Mouse (Mus musculus): ENCODE data around the gene Srpr. TPM values are rescaled to one million over a fixed set of nuclear protein-coding genes. Genes with fewer than 3 reads are reported as not detected.
A peak's percentile ranks its signal among the peaks of the same experiment; 100 is the strongest.

The Srpr gene
- polyA plus RNA-seq, 1 experiment: 96.9 TPM

DNA sequence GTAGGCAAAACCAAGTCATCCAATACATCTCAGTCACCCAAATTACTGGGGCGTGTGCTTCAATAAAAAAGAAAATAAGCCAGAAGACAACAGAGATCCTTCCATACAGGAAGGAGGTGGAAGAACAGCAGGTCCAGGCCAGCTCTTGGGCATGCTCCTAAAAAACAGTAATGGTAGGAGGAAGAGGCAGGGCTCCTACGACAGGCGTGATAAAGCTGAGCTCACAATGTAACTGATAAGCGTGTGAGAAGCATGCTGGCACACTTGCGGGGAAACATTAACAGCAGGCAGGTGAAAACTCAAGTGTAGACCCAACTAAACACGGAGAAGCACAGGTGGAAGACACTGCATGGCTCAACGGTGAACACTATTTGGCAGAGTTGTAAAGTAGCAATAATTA lies 57.4 kb downstream of the Srpr start:
- Histone ChIP-seq H3K9me3 (replicated peaks; ENCODE audit: control insufficient read depth, insufficient read depth, low read length, poor library complexity, severe bottlenecking) (no peaks in the 10 kb centered on the region), H3K9ac (ENCODE audit: low read depth, poor library complexity, severe bottlenecking) (no peak overlapping the region), H3K36me3 (ENCODE audit: control insufficient read depth, insufficient read depth, low read length, poor library complexity, severe bottlenecking) (no peaks in the 10 kb centered on the region), H3K27me3 (ENCODE audit: control insufficient read depth, insufficient read depth, low read length, poor library complexity, severe bottlenecking) (no peaks in the 10 kb centered on the region), H3K4me3 (ENCODE audit: low read depth, low read length) (no peak overlapping the region), H3K27ac (ENCODE audit: insufficient read depth, low read length) (no peak overlapping the region), H3K4me1 (ENCODE audit: control insufficient read depth, insufficient read depth, low read length) (no peaks in the 10 kb centered on the region)
- TF ChIP-seq CTCF (IDR thresholded peaks at IDR 0.05; ENCODE audit: low read depth, low read length): no peak
- no peak for TF ChIP-seq EP300 (IDR thresholded peaks at IDR 0.05; ENCODE audit: insufficient read depth, low read depth, low read length)
- no peak for TF ChIP-seq POLR2A (IDR thresholded peaks at IDR 0.05; ENCODE audit: insufficient read depth, low read length)

DNA sequence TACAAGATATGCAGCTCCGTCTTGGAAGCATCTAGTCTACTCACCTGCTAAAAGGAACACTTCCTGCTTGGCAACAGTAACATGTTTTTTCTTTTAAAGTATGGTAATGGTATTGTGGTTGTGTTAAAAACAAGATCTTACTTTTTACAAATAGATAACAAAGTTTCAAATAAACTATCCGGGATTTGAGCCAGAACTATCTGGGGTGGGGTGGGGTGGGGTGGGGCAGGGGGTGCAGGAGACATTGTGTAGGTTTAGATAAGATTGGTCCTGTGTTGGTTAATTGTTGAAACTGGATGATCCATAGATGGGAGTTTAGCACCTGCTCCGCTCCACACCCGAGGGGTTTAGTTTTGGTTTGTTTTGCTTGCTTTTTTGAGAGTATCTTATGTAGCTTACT lies 62.4 kb downstream of the Srpr start:
- TF ChIP-seq POLR2A (IDR thresholded peaks at IDR 0.05; ENCODE audit: insufficient read depth, low read length) (no peak), EP300 (IDR thresholded peaks at IDR 0.05; ENCODE audit: insufficient read depth, low read depth, low read length) (no peak), CTCF (IDR thresholded peaks at IDR 0.05; ENCODE audit: low read depth, low read length) (no peak)
- Histone ChIP-seq H3K27ac (ENCODE audit: insufficient read depth, low read length) (no peak overlapping the region), H3K4me1 (ENCODE audit: control insufficient read depth, insufficient read depth, low read length) (no peaks in the 10 kb centered on the region), H3K36me3 (ENCODE audit: control insufficient read depth, insufficient read depth, low read length, poor library complexity, severe bottlenecking) (no peaks in the 10 kb centered on the region), H3K9ac (ENCODE audit: low read depth, poor library complexity, severe bottlenecking) (no peak overlapping the region), H3K27me3 (ENCODE audit: control insufficient read depth, insufficient read depth, low read length, poor library complexity, severe bottlenecking) (no peaks in the 10 kb centered on the region), H3K4me3 (ENCODE audit: low read depth, low read length) (no peak overlapping the region), H3K9me3 (replicated peaks; ENCODE audit: control insufficient read depth, insufficient read depth, low read length, poor library complexity, severe bottlenecking) (no peaks in the 10 kb centered on the region)

DNA sequence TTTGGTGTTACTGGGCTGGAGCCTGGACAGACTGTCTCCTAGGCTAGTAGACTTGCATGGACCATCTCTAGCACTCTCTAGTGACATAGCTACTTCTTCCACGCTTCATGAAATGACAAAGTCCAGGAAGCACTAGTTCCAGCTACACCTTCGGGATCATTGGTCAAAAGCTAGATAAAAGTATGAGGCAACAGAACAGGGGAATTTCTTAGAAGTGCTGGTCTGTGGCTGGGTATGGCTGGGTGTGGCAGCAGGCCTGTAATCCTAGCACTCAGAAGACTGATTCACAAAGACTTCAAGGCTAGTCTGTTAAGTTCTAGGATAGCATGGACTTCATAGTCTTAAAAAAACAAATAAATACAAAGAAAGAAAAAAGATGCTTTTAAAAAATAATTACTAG lies 63.5 kb downstream of the Srpr start:
- Histone ChIP-seq H3K4me1 (ENCODE audit: control insufficient read depth, insufficient read depth, low read length) (no peaks in the 10 kb centered on the region), H3K4me3 (ENCODE audit: low read depth, low read length) (no peak overlapping the region), H3K27me3 (ENCODE audit: control insufficient read depth, insufficient read depth, low read length, poor library complexity, severe bottlenecking) (no peaks in the 10 kb centered on the region), H3K9ac (ENCODE audit: low read depth, poor library complexity, severe bottlenecking) (no peak overlapping the region), H3K27ac (ENCODE audit: insufficient read depth, low read length) (no peak overlapping the region), H3K36me3 (ENCODE audit: control insufficient read depth, insufficient read depth, low read length, poor library complexity, severe bottlenecking) (no peaks in the 10 kb centered on the region), H3K9me3 (replicated peaks; ENCODE audit: control insufficient read depth, insufficient read depth, low read length, poor library complexity, severe bottlenecking) (no peaks in the 10 kb centered on the region)
- TF ChIP-seq CTCF (IDR thresholded peaks at IDR 0.05; ENCODE audit: low read depth, low read length) (no peak), POLR2A (IDR thresholded peaks at IDR 0.05; ENCODE audit: insufficient read depth, low read length) (no peak), EP300 (IDR thresholded peaks at IDR 0.05; ENCODE audit: insufficient read depth, low read depth, low read length) (no peak)

DNA sequence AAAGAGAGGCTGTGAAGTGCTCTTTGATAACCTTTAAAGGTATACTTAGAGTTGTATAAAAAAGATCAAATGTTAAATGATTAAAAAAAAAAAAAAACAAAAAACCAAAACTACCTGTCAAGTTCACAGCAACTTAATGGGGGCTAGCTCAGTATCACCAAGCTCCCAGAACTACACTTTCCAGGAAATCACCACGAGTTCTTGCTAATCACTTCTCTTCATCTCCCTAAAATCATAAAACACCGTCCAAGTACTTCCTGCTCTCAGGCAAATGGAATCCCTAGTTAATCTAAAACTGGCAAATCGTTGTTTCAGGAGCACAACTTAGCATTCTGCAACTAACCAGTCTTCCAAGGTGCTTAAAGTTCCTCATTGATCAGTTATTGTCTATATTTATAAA lies 64.5 kb downstream of the Srpr start:
- Histone ChIP-seq H3K4me1 (ENCODE audit: control insufficient read depth, insufficient read depth, low read length) (no peaks in the 10 kb centered on the region), H3K27me3 (ENCODE audit: control insufficient read depth, insufficient read depth, low read length, poor library complexity, severe bottlenecking) (no peaks in the 10 kb centered on the region), H3K4me3 (ENCODE audit: low read depth, low read length) (no peak overlapping the region), H3K9me3 (replicated peaks; ENCODE audit: control insufficient read depth, insufficient read depth, low read length, poor library complexity, severe bottlenecking) (no peaks in the 10 kb centered on the region), H3K27ac (ENCODE audit: insufficient read depth, low read length) (no peak overlapping the region), H3K9ac (ENCODE audit: low read depth, poor library complexity, severe bottlenecking) (no peak overlapping the region), H3K36me3 (ENCODE audit: control insufficient read depth, insufficient read depth, low read length, poor library complexity, severe bottlenecking) (peaks cover 2% of the 10 kb centered on the region; the same call in 1 of the 2 replicates)
- no peak for TF ChIP-seq EP300 (IDR thresholded peaks at IDR 0.05; ENCODE audit: insufficient read depth, low read depth, low read length)
- no peak for TF ChIP-seq CTCF (IDR thresholded peaks at IDR 0.05; ENCODE audit: low read depth, low read length)
- TF ChIP-seq POLR2A (IDR thresholded peaks at IDR 0.05; ENCODE audit: insufficient read depth, low read length): no peak

DNA sequence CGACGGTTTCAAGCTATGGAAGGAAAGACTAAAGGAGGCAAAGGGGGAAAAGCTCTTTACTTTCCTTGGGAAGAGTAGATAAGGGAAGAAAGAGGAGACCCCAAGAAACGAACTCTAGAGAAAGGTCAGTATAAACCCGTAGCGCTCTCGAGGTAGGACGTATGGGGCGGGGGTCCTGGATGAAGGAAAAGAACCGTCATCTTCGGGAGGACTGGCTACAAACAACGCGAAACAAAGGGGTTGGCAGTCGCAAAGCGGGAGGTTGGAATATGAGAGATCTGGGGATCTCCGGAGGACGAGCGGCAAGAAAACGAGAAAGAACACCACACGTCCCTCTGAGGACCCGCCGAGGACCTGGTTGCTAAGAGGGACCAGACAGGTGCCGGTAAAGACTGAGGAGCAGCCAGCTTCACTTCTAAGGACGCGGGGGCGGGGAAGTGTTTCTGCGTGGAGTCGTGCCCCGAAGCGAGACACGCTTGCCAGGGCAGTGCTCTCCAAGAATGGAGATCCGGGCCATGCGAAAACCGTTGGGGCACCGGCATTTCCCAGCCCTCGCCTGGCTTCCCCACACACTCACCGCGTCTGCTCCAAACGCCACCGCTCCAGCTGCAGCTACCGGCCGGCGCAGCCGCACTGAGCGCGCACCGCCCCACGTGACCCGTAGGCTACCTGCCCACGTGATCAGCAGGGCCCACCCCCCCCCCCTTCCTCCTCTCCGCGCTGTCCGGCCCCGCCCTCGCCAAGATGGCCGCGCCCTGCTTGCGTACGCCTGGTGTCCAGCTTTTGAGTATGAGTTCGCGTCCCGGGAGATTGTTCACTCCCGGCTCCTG lies 67.4 kb downstream of the Srpr start, which contains the start of the genes Fam118b and Rpusd4:
TSS of gene Fam118b (minus strand) at position 660 of the 830 bp plus-strand sequence.
TSS of gene Rpusd4 (plus strand) at position 720 of the 830 bp plus-strand sequence.
- Histone ChIP-seq H3K27ac (ENCODE audit: insufficient read depth, low read length) (no peak within 1 kb of the TSS), H3K4me1 (ENCODE audit: control insufficient read depth, insufficient read depth, low read length) (no peaks in the 10 kb centered on the region), H3K4me3 (ENCODE audit: low read depth, low read length) (peak within 1 kb of the TSS; percentile 94), H3K9ac (ENCODE audit: low read depth, poor library complexity, severe bottlenecking) (peak within 1 kb of the TSS; percentile 71), H3K9me3 (replicated peaks; ENCODE audit: control insufficient read depth, insufficient read depth, low read length, poor library complexity, severe bottlenecking) (no peaks in the 10 kb centered on the region), H3K36me3 (ENCODE audit: control insufficient read depth, insufficient read depth, low read length, poor library complexity, severe bottlenecking) (peaks cover 10% of the 10 kb centered on the region), H3K27me3 (ENCODE audit: control insufficient read depth, insufficient read depth, low read length, poor library complexity, severe bottlenecking) (no peaks in the 10 kb centered on the region)
- peak; percentile 66; the same call in 1 of the 2 replicates for TF ChIP-seq EP300 (IDR thresholded peaks at IDR 0.05; ENCODE audit: insufficient read depth, low read depth, low read length)
- no peak for TF ChIP-seq CTCF (IDR thresholded peaks at IDR 0.05; ENCODE audit: low read depth, low read length)
- peak; percentile 86 for TF ChIP-seq POLR2A (IDR thresholded peaks at IDR 0.05; ENCODE audit: insufficient read depth, low read length)

Measured in ES-Bruce4 (cell line).